Mouse (Mus musculus) forebrain, embryonic 11.5 days (tissue): ENCODE measurements at regions not wholly inside any gene's neighbourhood (a gene's known extent, or its start where the extent isn't known, plus 50 kb on each side); places are given as distances from the start of the nearest gene placed in this dataset.

ENCODE experiments used
- ATAC-seq: fragments of 200-750 bp; cut with Nextera tagmentation; replicated peaks from 2 replicates; pipeline ENCODE4 v1.8.0; 2017; ENCODE audit warnings: moderate TSS enrichment; ENCODE audit not compliant: low FRiP score
- DNase-seq: peaks from one replicate; pipeline ENCODE4 v3.0.0-alpha.2; 2017; ENCODE audit warnings: low spot score
- H3K27ac ChIP-seq: fragments of 300-500 bp; sonication (generic); 2 replicates; pipeline ENCODE4 v1.5.1; 2014; ENCODE audit warnings: low read depth, low read length
- H3K27me3 ChIP-seq: fragments of 300-500 bp; sonication (generic); 2 replicates; pipeline ENCODE4 v1.6.1; 2014; ENCODE audit warnings: mild to moderate bottlenecking, low read length, mixed read lengths; ENCODE audit not compliant: control insufficient read depth, insufficient read depth
- H3K36me3 ChIP-seq: fragments of 300-500 bp; sonication (generic); 2 replicates; pipeline ENCODE4 v1.6.1; 2014; ENCODE audit warnings: mild to moderate bottlenecking, low read length, moderate library complexity, mixed read lengths; ENCODE audit not compliant: control insufficient read depth, insufficient read depth
- H3K4me1 ChIP-seq: fragments of 300-500 bp; sonication (generic); replicated peaks from 2 replicates; pipeline ENCODE4 v1.6.1; 2014; ENCODE audit warnings: low read length, mixed read lengths; ENCODE audit not compliant: control insufficient read depth, insufficient read depth
- H3K4me2 ChIP-seq: fragments of 300-500 bp; sonication (generic); 2 replicates; pipeline ENCODE4 v1.6.1; 2014; ENCODE audit warnings: low read depth, mild to moderate bottlenecking, low read length, moderate library complexity, mixed read lengths; ENCODE audit not compliant: severe bottlenecking
- H3K4me3 ChIP-seq: fragments of 300-500 bp; sonication (generic); 2 replicates; pipeline ENCODE4 v1.5.1; 2014; ENCODE audit warnings: low read depth, low read length
- H3K9ac ChIP-seq: fragments of 300-500 bp; sonication (generic); 2 replicates; pipeline ENCODE4 v1.6.1; 2014; ENCODE audit warnings: low read length
- H3K9me3 ChIP-seq: fragments of 300-500 bp; sonication (generic); 2 replicates; pipeline ENCODE4 v1.6.1; 2016; ENCODE audit warnings: low read length, mixed read lengths; ENCODE audit not compliant: control insufficient read depth
- WGBS: fragments of 180-500 bp; shearing (Covaris S2); extraction: QIAGEN DNeasy Blood & Tissue Kit; methylation state at CpG from one replicate; pipeline ENCODE4 v1.1.7; 2014; 5-methylcytosine and 5-hydroxymethylcytosine counted together

DNA sequence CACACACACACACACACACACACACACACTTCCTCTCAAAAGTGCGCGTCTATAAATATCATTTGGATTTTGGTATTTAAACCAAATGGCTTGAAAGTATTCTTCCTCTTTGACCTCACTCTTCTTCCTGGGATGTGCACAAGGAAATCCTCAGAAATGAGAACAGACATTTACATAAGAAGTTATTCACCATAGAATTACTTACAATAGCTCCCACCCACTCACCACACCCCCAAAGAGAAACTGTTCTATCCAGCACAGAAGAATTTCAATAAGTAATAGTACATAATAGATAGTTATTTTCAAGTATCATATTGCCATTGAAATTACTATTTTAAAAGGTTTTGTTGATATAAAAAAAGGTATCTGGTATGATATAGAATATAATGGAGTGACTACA, 140.1 kb upstream of the 4933402D24Rik start:
- Histone ChIP-seq H3K9me3 (no peaks in the 10 kb centered on the region), H3K27ac (no peak overlapping the region), H3K36me3 (no peaks in the 10 kb centered on the region), H3K4me2 (no peak overlapping the region), H3K27me3 (no peaks in the 10 kb centered on the region), H3K4me1 (no peaks in the 10 kb centered on the region), H3K9ac (no peak overlapping the region), H3K4me3 (no peak overlapping the region)
- ATAC-seq = no peak
- WGBS = 88% methylated on average over 2 of the region's 2 CpGs
- DNase-seq = no peak

DNA sequence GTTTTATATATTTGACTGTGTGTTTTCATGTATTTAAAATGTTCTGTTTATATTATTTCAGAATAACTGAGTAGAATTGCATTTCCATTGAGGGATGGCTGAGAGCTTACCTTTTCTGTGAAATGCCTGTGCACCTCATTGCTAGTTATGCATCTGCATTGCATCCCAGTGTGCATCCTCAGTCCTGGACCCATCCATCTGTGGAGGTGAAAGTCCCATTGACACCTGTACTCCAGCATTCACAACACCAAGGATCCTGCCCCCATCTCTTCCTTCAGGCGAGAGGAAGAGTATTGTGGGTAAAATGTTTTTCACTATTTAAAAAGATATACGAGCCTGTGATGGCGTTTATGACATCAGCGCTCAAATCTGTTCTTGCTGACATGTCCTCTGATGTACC, 134.6 kb upstream of the 4933402D24Rik start:
- 94% methylated on average over 4 of the region's 4 CpGs for whole genome bisulfite sequencing
- no peaks in the 10 kb centered on the region for H3K9me3 ChIP-seq

DNA sequence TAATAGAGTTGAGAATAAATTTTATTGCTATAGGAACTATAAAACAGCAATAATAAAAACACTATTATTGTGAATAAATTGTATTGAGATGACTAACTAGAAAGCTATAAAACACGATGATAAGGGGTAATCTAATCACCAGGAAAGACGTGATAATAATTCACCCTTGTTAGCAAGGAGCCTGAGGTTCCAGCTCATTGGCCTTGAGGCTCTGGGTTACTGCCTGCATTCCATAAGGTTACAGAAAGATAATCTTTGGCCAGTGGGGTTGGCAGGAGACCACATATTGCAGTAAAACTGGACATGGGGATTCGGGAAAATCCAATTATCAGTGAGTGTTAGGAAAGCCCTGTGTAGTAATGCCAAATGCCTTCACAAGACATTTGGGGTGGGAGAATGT, 134.1 kb upstream of the 4933402D24Rik start:
- no peaks in the 10 kb centered on the region for H3K27me3 ChIP-seq
- ATAC-seq (no peak), DNase-seq (no peak)
- H3K9ac ChIP-seq = no peak overlapping the region
- WGBS = 82% methylated on average over 3 of the region's 3 CpGs
- no peak overlapping the region for H3K4me3 ChIP-seq
- no peak overlapping the region for H3K4me2 ChIP-seq
- H3K27ac ChIP-seq = no peak overlapping the region
- no peaks in the 10 kb centered on the region for H3K36me3 ChIP-seq
- peaks cover 2% of the 10 kb centered on the region; the same call in 1 of the 2 replicates for H3K4me1 ChIP-seq
- H3K9me3 ChIP-seq = no peaks in the 10 kb centered on the region

More for the DNA sequence above, 134.6 kb upstream of the 4933402D24Rik start:
- H3K27ac ChIP-seq = no peak overlapping the region
- H3K27me3 ChIP-seq = no peaks in the 10 kb centered on the region
- no peaks in the 10 kb centered on the region for H3K36me3 ChIP-seq
- H3K4me2 ChIP-seq = no peak overlapping the region
- H3K4me1 ChIP-seq = peaks cover 2% of the 10 kb centered on the region; the same call in 1 of the 2 replicates
- H3K4me3 ChIP-seq = no peak overlapping the region
- ATAC-seq = no peak
- H3K9ac ChIP-seq = no peak overlapping the region
- no peak for DNase-seq

DNA sequence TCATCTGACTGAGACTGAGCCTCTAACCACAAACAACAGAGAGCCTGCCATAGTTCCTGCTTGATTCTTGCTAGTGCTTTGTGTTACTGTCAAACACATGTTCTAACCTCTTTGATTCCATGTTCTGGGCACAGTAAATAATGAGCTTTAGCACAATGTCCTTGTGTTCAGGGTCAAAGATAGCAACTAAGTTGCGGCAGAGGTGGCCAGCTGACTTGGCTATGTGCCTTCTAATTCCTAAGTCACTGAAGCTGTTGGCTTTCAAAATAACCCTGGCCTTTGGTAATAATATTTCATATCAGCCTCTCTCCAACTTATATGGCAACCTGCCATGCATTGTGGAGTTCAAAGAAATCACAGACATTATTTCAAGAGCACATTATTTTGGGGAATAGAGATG, 133.3 kb upstream of the 4933402D24Rik start:
- 70% methylated on average over 1 of the region's 1 CpGs for WGBS
- DNase-seq (no peak), ATAC-seq (no peak)
- Histone ChIP-seq H3K9ac (no peak overlapping the region), H3K27me3 (no peaks in the 10 kb centered on the region), H3K4me2 (no peak overlapping the region), H3K4me1 (peaks cover 2% of the 10 kb centered on the region; the same call in 1 of the 2 replicates), H3K9me3 (no peaks in the 10 kb centered on the region), H3K36me3 (no peaks in the 10 kb centered on the region), H3K27ac (no peak overlapping the region), H3K4me3 (no peak overlapping the region)

DNA sequence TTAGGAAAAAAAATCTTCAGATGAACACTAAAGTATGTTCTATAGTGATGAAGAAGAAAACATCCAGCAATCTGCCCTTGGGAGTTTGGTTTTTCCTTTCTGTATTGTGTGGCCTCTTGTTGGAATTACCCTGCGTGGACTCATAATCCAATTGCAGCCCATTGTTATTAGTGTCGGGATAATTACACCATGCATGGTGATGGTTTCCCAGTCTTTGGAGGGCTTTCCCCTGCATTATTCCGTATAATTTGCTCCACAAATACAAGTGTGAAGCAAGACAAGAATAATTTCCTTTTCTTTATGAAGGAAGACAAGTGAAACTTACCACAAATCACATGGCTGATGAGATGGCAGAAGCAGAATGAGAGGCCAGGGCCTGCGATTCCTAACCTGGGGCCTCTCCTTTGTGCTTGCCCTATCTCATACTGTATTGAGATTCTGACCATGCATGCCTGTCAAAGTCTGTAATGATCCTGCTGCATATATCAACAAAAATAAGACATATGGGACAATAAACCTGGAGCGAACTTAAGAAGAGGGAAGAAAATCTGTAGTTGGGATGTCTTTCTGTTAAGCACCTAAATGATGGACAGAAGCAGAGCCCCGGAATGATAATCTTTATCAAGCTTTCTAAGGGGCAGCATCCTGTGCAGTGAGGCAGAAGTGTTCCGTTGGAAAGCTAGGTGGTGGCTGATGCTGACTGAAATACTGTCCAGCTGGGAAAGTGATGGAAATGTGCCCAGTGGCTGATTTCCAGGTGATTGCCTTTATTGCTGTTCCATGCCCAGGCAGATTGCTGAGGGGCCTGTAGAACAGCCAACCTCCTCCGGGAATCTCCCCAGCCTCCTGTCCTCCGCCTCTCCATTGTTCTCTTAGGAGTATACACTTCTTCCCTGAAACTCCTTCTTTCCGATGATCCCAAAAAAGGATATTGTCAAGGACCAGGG, 130.8 kb upstream of the 4933402D24Rik start:
- peaks cover 2% of the 10 kb centered on the region; the same call in 1 of the 2 replicates for H3K4me1 ChIP-seq
- WGBS = 55% methylated on average over 10 of the region's 10 CpGs
- H3K4me2 ChIP-seq = no peak overlapping the region
- no peak overlapping the region for H3K4me3 ChIP-seq
- ATAC-seq (no peak), DNase-seq (no peak)
- no peaks in the 10 kb centered on the region for H3K9me3 ChIP-seq
- no peak overlapping the region for H3K9ac ChIP-seq
- H3K27me3 ChIP-seq = no peaks in the 10 kb centered on the region
- H3K27ac ChIP-seq = no peak overlapping the region
- no peaks in the 10 kb centered on the region for H3K36me3 ChIP-seq

DNA sequence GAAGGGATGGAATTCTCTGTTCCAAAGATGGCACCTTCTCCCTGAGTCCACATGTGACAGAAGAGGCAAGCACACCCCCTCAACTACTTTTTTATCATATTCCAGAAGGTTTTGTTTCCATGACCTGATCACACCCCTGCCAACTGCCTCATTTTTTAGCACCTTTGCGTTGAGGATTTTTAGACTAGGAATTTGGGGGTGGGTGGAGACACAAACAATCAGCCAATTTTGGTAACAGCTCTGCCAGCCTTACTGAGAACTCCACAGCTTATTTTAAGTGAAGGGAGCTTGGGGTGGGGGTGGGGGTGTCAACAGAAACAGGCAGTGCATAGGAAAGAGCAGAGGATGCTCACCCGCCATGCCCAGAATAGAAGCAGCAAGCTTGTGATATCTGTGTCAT, 129.7 kb upstream of the 4933402D24Rik start:
- Histone ChIP-seq H3K4me2 (no peak overlapping the region), H3K27me3 (no peaks in the 10 kb centered on the region), H3K4me1 (peaks cover 2% of the 10 kb centered on the region; the same call in 1 of the 2 replicates), H3K36me3 (no peaks in the 10 kb centered on the region), H3K4me3 (no peak overlapping the region), H3K27ac (no peak overlapping the region), H3K9ac (no peak overlapping the region), H3K9me3 (no peaks in the 10 kb centered on the region)
- DNase-seq (no peak), ATAC-seq (no peak)
- WGBS = 82% methylated on average over 2 of the region's 2 CpGs

DNA sequence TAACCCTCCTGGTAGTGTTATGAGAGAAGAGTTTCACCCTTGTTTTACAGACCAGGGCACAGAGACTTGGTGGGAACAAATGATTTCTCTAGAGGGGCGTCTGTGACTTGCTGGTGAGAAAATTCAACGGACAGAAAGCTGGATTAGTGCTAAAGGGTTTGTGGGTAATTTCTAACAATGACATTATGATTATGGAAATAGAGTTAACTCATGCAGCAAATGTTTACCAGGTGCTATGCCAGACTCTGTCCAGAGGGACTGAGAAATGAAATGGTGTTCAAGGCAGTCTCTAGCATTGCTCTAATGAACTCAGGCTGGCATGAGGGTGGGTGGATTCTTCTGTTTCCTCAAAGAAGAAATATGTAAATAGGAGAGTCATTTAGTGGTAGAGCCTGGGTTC, 128.5 kb upstream of the 4933402D24Rik start:
- H3K4me1 ChIP-seq = peaks cover 2% of the 10 kb centered on the region; the same call in 1 of the 2 replicates
- no peaks in the 10 kb centered on the region for H3K27me3 ChIP-seq
- WGBS = 57% methylated on average over 2 of the region's 2 CpGs
- H3K9me3 ChIP-seq = no peaks in the 10 kb centered on the region
- ATAC-seq (no peak), DNase-seq (no peak)
- H3K4me2 ChIP-seq = no peak overlapping the region
- no peak overlapping the region for H3K9ac ChIP-seq
- H3K4me3 ChIP-seq = no peak overlapping the region
- H3K27ac ChIP-seq = no peak overlapping the region
- no peaks in the 10 kb centered on the region for H3K36me3 ChIP-seq

DNA sequence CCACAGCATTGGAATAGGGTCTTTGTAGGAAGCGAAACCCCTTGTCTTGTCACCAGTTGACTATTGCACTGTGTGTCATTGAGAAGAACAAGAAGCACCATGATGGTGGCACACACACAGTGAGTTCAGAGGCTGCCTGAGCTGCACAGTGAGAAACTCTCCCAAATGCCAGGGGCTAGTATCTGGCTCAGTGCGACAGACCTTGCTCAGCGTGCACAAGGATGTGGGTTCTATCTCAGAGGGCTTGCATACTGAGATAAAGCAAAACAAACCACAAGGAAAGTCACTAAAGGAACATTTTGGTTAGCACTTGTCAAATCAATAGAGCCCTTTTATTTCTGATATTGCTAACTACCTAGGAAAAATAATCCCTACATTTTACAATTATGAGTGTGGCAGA, 110.5 kb upstream of the 4933402D24Rik start:
- H3K27me3 ChIP-seq = no peaks in the 10 kb centered on the region
- H3K27ac ChIP-seq = no peak overlapping the region
- no peaks in the 10 kb centered on the region for H3K36me3 ChIP-seq
- H3K4me1 ChIP-seq = no peaks in the 10 kb centered on the region
- DNase-seq (no peak), ATAC-seq (no peak)
- no peak overlapping the region for H3K4me2 ChIP-seq
- H3K4me3 ChIP-seq = no peak overlapping the region
- H3K9me3 ChIP-seq = no peaks in the 10 kb centered on the region
- no peak overlapping the region for H3K9ac ChIP-seq
- 87% methylated on average over 3 of the region's 3 CpGs for WGBS
